Mouse (Mus musculus): ENCODE data around the gene Eif4ebp2. TPM values are rescaled to one million over a fixed set of nuclear protein-coding genes. Genes with fewer than 3 reads are reported as not detected.

Gene Eif4ebp2
- polyA plus RNA-seq, 1 experiment from 2014 or later = 51.4 TPM

DNA sequence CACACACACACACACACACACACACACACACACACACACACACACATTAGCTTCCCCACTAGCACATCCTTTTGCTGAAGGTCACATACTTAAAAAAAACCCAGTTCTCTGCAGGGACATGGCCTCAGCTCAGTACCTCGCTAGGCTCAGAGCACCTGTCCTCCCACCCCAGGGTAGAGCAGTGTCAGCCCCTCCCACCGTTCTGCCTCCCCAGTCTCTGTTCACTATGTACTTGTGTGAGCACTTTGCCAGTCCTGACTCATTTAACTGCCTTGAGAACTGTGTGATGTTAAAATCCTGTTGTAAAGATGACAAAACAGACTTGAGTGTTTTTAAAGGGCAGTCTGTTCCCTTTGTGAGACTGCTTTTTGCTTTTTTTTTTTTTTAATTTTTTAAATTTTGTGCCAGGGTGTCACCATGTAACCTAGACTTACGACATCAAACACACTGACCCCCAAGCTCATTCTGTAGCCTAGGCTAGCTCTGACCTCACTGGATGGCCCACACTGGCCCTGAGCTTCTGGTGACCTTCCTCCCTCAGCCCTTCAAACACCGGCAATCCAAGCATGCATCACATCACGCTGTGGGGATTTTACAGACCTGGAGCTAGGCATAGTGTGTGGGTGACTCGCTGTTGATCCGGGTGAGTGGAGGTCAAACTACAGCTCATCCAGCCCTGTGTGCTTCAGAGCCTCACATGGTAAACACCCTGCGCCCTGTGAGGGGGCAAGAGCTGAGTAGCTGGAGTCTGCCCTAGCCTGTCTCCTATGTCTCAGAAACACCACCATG, 34.3 kb upstream of the Eif4ebp2 start:
- Histone ChIP-seq H3K9ac (ENCODE audit: low read depth, low read length) (no peak overlapping the region), H3K27me3 (ENCODE audit: control insufficient read depth, insufficient read depth, low read length) (no peaks in the 10 kb centered on the region), H3K4me3 (ENCODE audit: low read depth, low read length) (no peak overlapping the region), H3K27ac (ENCODE audit: low read depth, low read length) (no peak overlapping the region), H3K4me1 (replicated peaks; ENCODE audit: control insufficient read depth, insufficient read depth, low read length) (no peaks in the 10 kb centered on the region), H3K36me3 (ENCODE audit: control insufficient read depth, insufficient read depth, low read length) (no peaks in the 10 kb centered on the region), H3K4me2 (replicated peaks; ENCODE audit: low read depth, low read length) (no peak overlapping the region), H3K9me3 (ENCODE audit: control insufficient read depth, low read length) (no peaks in the 10 kb centered on the region)
- DNase-seq (ENCODE audit: low spot score) (no peak), ATAC-seq (ENCODE audit: low FRiP score) (no peak)
- 86% methylated on average over 8 of the region's 8 CpGs for WGBS

DNA sequence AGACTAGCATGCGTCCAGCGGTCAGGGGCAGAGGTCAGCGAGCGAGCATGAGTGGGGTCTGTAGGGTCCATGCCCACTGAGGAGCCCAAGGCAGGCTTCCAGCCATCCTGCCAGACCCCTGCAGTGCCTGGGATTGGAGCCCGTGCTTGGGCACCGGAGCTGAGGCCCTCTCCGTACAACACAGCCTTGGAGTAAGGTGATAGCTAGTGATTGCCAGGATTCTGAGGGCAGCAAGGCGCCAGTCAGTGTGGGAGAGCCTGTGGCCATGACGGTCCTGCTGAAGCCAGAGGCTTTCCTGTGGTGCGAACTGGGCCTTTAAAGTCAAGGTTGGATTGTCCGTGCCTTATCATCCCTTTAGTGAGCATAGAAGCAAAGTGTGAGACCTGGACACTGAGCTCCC, 32.3 kb upstream of the Eif4ebp2 start:
- Histone ChIP-seq H3K4me1 (replicated peaks; ENCODE audit: control insufficient read depth, insufficient read depth, low read length) (no peaks in the 10 kb centered on the region), H3K4me2 (replicated peaks; ENCODE audit: low read depth, low read length) (no peak overlapping the region), H3K4me3 (ENCODE audit: low read depth, low read length) (no peak overlapping the region), H3K27me3 (ENCODE audit: control insufficient read depth, insufficient read depth, low read length) (no peaks in the 10 kb centered on the region), H3K9me3 (ENCODE audit: control insufficient read depth, low read length) (no peaks in the 10 kb centered on the region), H3K9ac (ENCODE audit: low read depth, low read length) (no peak overlapping the region), H3K27ac (ENCODE audit: low read depth, low read length) (no peak overlapping the region), H3K36me3 (ENCODE audit: control insufficient read depth, insufficient read depth, low read length) (no peaks in the 10 kb centered on the region)
- no peak for ATAC-seq (ENCODE audit: low FRiP score)
- no peak for DNase-seq (ENCODE audit: low spot score)
- WGBS = 81% methylated on average over 11 of the region's 11 CpGs

DNA sequence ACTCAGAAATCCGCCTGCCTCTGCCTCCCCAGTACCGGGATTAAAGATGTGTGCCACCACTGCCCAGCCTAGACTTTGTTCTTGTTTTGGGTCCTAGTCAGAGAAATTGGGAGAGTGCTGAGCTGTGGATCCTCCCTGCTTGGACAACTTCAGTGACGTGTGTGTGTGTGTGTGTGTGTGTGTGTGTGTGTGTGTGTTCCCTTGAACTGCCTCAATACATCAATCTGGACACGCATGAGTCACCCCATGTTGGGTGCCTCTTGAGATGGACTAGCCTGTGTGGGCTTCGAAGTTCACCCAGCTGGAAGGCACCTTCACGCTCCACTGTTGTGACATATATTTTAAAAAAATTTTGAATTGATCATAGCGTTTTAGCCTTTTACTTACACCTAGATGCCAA, 30.3 kb upstream of the Eif4ebp2 start:
- 92% methylated on average over 7 of the region's 7 CpGs for WGBS

GRCm38 (mm10) chr10:61480488-61480887, 28.0 kb upstream of the Eif4ebp2 start:
- H3K4me2 ChIP-seq (replicated peaks; ENCODE audit: low read depth, low read length) = no peak overlapping the region
- H3K4me3 ChIP-seq (ENCODE audit: low read depth, low read length) = no peak overlapping the region
- H3K27me3 ChIP-seq (ENCODE audit: control insufficient read depth, insufficient read depth, low read length) = no peaks in the 10 kb centered on the region
- H3K4me1 ChIP-seq (replicated peaks; ENCODE audit: control insufficient read depth, insufficient read depth, low read length) = 0 out of 2 replicates have a peak, but pooled peaks cover 2% of the 10 kb centered on the region
- no peak for DNase-seq (ENCODE audit: low spot score)
- H3K9me3 ChIP-seq (ENCODE audit: control insufficient read depth, low read length) = no peaks in the 10 kb centered on the region
- WGBS = 81% methylated on average over 1 of the region's 1 CpGs
- H3K36me3 ChIP-seq (ENCODE audit: control insufficient read depth, insufficient read depth, low read length) = no peaks in the 10 kb centered on the region
- no peak overlapping the region for H3K9ac ChIP-seq (ENCODE audit: low read depth, low read length)
- H3K27ac ChIP-seq (ENCODE audit: low read depth, low read length) = no peak overlapping the region
- no peak for ATAC-seq (ENCODE audit: low FRiP score)

More for the DNA sequence above, 30.3 kb upstream of the Eif4ebp2 start:
- Histone ChIP-seq H3K27me3 (ENCODE audit: control insufficient read depth, insufficient read depth, low read length) (no peaks in the 10 kb centered on the region), H3K36me3 (ENCODE audit: control insufficient read depth, insufficient read depth, low read length) (no peaks in the 10 kb centered on the region), H3K4me1 (replicated peaks; ENCODE audit: control insufficient read depth, insufficient read depth, low read length) (no peaks in the 10 kb centered on the region), H3K4me3 (ENCODE audit: low read depth, low read length) (no peak overlapping the region), H3K4me2 (replicated peaks; ENCODE audit: low read depth, low read length) (no peak overlapping the region), H3K9me3 (ENCODE audit: control insufficient read depth, low read length) (no peaks in the 10 kb centered on the region), H3K27ac (ENCODE audit: low read depth, low read length) (no peak overlapping the region), H3K9ac (ENCODE audit: low read depth, low read length) (no peak overlapping the region)
- DNase-seq (ENCODE audit: low spot score) (no peak), ATAC-seq (ENCODE audit: low FRiP score) (no peak)

DNA sequence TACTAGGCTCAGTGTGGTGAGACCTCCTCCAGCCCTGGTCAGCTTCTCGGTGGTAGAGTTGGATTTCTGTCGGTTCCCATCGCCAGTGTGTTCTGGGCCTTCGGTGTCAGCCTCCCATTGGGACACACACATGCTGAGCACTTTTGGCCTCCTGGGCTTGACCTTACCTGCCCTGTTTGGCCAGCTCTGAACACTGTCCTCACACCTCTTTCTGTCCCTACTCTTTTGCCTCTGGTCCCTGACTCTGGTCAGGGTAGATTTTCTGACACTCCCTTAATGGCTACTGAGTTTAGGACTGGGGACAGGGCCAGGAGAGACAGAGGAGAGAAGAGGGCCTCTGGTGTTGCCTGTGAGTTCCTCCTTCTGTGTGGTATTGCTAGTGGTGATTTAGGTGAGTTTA, 27.5 kb upstream of the Eif4ebp2 start:
- no peak for ATAC-seq (ENCODE audit: low FRiP score)
- Histone ChIP-seq H3K9me3 (ENCODE audit: control insufficient read depth, low read length) (no peaks in the 10 kb centered on the region), H3K27me3 (ENCODE audit: control insufficient read depth, insufficient read depth, low read length) (no peaks in the 10 kb centered on the region), H3K4me2 (replicated peaks; ENCODE audit: low read depth, low read length) (no peak overlapping the region), H3K27ac (ENCODE audit: low read depth, low read length) (no peak overlapping the region), H3K36me3 (ENCODE audit: control insufficient read depth, insufficient read depth, low read length) (no peaks in the 10 kb centered on the region), H3K4me1 (replicated peaks; ENCODE audit: control insufficient read depth, insufficient read depth, low read length) (0 out of 2 replicates have a peak, but pooled peaks cover 2% of the 10 kb centered on the region), H3K9ac (ENCODE audit: low read depth, low read length) (no peak overlapping the region), H3K4me3 (ENCODE audit: low read depth, low read length) (no peak overlapping the region)
- WGBS = 83% methylated on average over 4 of the region's 4 CpGs
- no peak for DNase-seq (ENCODE audit: low spot score)

- no peaks in the 10 kb centered on the region for H3K27me3 ChIP-seq (ENCODE audit: control insufficient read depth, insufficient read depth, low read length)
- no peaks in the 10 kb centered on the region for H3K36me3 ChIP-seq (ENCODE audit: control insufficient read depth, insufficient read depth, low read length)
- H3K9ac ChIP-seq (ENCODE audit: low read depth, low read length) = no peak overlapping the region
- 90% methylated on average over 10 of the region's 10 CpGs for WGBS
- H3K4me3 ChIP-seq (ENCODE audit: low read depth, low read length) = no peak overlapping the region
- ATAC-seq (ENCODE audit: low FRiP score) (no peak), DNase-seq (ENCODE audit: low spot score) (no peak)
- 0 out of 2 replicates have a peak, but pooled peaks cover 2% of the 10 kb centered on the region for H3K4me1 ChIP-seq (replicated peaks; ENCODE audit: control insufficient read depth, insufficient read depth, low read length)
- no peak overlapping the region for H3K27ac ChIP-seq (ENCODE audit: low read depth, low read length)
- no peak overlapping the region for H3K4me2 ChIP-seq (replicated peaks; ENCODE audit: low read depth, low read length)
- no peaks in the 10 kb centered on the region for H3K9me3 ChIP-seq (ENCODE audit: control insufficient read depth, low read length)
Measured at GRCm38 (mm10) chr10:61479461-61479860, 27.0 kb upstream of the Eif4ebp2 start.

DNA sequence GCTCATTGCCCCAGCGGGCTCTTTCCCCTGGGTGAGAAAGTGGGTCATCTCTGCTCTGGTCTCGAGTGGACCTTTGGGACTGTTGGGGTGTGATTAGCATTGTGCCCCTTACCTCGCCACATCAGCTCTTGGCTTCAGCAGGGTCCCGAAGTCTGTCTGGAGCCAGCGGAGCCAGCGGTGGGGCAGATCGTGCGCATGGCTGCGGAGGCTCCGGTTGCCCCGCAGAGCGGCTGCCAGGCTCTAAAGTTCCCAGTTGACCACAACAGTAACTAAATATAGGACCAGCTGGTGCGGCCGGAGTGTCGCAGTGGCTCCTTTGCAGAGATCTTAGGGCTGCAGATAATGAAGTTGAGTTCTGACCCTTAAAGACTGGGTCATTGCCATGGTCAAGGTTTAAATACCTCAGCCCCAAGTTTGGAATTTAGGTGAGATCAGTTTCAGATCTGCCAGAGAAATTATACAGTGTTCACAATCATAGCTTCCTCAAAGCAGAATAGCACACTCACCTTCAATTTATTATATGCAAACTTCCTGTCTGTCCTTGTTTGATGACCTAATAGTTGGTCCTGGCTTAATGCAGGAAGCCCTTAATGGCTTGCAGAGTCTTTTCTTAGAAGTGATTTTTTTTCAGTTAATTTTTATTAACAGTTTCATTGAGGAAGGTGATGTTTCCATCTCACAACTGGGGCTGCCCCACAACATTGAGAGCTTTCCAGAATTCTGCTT, 24.1 kb upstream of the Eif4ebp2 start:
- Histone ChIP-seq H3K36me3 (ENCODE audit: control insufficient read depth, insufficient read depth, low read length) (no peaks in the 10 kb centered on the region), H3K4me3 (ENCODE audit: low read depth, low read length) (peak overlapping the region; percentile 78), H3K27ac (ENCODE audit: low read depth, low read length) (peak overlapping the region; percentile 79; the same call in 1 of the 2 replicates), H3K27me3 (ENCODE audit: control insufficient read depth, insufficient read depth, low read length) (no peaks in the 10 kb centered on the region), H3K9me3 (ENCODE audit: control insufficient read depth, low read length) (no peaks in the 10 kb centered on the region), H3K4me1 (replicated peaks; ENCODE audit: control insufficient read depth, insufficient read depth, low read length) (0 out of 2 replicates have a peak, but pooled peaks cover 2% of the 10 kb centered on the region), H3K9ac (ENCODE audit: low read depth, low read length) (peak overlapping the region; percentile 89), H3K4me2 (replicated peaks; ENCODE audit: low read depth, low read length) (peak overlapping the region; percentile 98)
- ATAC-seq (ENCODE audit: low FRiP score) = peak; percentile 12; the same call in 1 of the 2 replicates
- DNase-seq (ENCODE audit: low spot score) = no peak
- WGBS = under 1% methylated on average over 15 of the region's 15 CpGs

DNA sequence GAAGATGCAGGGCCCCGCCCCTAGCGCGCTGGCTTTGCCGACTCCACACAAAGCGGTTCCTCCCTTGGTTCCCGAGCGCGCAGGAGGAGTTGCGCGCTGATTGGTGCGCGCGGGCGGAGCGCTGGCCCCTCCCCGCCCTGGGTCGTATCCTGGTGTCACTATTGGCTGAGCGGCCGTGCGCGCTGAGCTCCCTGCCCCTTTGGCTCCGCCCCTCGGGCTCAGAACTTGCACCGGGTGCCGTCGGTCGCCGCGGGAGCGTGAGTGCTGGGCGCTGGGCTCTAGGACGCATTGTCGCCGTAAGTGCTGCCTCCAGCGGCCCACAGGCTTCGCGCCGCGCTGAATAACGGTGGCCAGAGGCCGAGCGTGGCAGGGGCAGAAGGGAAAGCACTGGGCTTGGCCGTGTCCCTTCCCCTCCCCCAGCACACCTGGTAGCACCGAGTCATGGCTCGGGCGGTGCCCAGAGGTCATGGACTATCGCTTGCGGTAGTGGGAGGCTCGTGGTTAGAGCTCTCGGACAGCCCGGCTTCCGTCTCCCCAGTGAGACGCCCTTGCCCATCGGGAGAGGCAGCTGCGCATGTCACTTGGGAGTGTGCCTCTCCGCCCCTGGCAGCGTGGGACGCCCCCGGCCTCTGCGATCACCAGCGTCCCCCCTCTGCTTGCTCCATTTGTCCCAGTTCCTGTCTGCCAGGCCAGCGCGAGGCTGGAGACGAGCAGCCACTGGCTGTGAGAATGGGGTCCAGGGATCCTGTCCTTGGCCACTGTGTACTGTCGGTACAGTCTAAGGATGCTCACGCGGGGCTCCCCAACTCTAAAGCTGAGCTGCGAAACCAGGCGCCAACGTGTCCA, 23.4 kb upstream of the Eif4ebp2 start, which contains the start of gene Lrrc20:
TSS of gene Lrrc20 (plus strand) at position 208 of the 846 bp plus-strand sequence.
- WGBS = under 1% methylated on average over 70 of the region's 70 CpGs

More for the DNA sequence above, 23.4 kb upstream of the Eif4ebp2 start, which contains the start of gene Lrrc20:
- H3K9ac ChIP-seq (ENCODE audit: low read depth, low read length) = peak within 1 kb of the TSS; percentile 89
- peak within 1 kb of the TSS; percentile 79 for H3K27ac ChIP-seq (ENCODE audit: low read depth, low read length)
- H3K27me3 ChIP-seq (ENCODE audit: control insufficient read depth, insufficient read depth, low read length) = no peaks in the 10 kb centered on the region
- no peaks in the 10 kb centered on the region for H3K9me3 ChIP-seq (ENCODE audit: control insufficient read depth, low read length)
- H3K36me3 ChIP-seq (ENCODE audit: control insufficient read depth, insufficient read depth, low read length) = no peaks in the 10 kb centered on the region
- H3K4me2 ChIP-seq (replicated peaks; ENCODE audit: low read depth, low read length) = peak within 1 kb of the TSS; percentile 98
- DNase-seq (ENCODE audit: low spot score) (peak; percentile 96), ATAC-seq (ENCODE audit: low FRiP score) (peak; percentile 98)
- H3K4me3 ChIP-seq (ENCODE audit: low read depth, low read length) = peak within 1 kb of the TSS; percentile 78
- 0 out of 2 replicates have a peak, but pooled peaks cover 2% of the 10 kb centered on the region for H3K4me1 ChIP-seq (replicated peaks; ENCODE audit: control insufficient read depth, insufficient read depth, low read length)
